Mouse (Mus musculus) skeletal muscle tissue, adult 2 months (tissue): ENCODE data around the gene Hoxb6.

Source experiments
- DNase-seq: peaks from one replicate; pipeline ENCODE4 v3.0.0-alpha.2; 2012; ENCODE audit warnings: low read depth, low spot score

Hoxb6 gene

DNA sequence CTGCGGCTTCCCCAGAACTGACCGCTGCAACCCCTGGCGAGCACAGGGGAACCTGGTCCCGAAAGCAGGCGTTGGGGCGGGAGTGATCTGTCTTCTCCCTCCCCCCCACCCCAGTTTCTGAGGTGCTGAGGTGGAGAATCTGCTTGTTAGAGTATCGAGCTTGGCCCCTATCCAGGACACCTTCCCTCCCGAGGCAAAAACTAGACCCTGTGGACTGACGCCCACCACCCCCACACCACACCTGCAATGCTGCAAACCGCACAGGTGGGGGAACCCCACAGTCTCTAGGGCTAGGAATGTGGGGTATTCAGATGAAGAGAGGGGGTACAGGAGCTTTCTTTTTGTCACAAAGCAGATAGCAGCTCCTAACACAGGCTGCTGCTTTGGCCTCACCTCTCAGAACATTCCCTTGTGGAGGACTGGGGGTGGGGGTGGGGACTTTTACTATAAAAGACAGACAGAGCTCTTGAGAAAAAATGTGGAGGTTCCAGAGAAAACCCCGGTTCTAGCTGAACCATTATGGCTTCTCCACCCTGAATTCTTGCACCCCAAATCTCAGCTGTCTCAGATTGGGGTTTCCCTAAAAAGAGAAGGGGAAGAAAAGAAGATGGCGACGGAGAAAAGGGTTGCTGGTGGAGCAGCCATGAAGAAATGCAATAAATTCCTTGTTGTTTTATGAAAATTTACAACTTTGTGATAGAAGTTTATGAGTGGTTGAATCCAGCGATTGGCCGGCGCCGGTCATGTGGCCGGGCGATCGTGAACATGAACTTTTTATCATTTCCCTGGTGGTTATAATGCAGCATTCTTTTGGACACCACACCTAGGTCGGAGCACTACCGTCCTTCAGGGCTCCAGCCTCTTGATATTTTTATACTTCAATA lies at the start of gene Hoxb6:
Gene Hoxb6, plus strand, starts transcription at position 796 of the 884 bp plus-strand sequence.
- DNase-seq, result no peak

DNA sequence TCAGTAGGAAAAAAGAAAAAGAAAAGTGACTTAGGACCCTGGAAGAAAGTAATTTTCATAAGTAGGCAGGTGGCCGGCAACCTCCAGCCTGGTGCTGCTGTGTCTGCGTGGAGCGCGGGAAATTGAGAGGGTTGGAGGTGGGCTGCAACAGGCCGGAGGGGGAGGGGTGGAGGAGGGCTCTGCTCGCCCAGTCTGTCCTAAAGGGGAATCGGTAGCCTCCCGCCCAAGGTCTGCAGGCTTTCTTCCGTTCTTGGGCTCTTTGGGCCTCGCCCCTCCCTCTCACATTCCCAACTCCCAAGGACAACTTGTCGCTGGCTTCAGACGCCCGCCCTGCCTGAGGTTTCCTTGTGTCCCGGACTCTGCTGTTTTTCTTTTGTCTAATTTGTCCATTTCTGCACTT lies 41.4 kb upstream of the Hoxb6 start:
- DNase-seq, result no peak

DNA sequence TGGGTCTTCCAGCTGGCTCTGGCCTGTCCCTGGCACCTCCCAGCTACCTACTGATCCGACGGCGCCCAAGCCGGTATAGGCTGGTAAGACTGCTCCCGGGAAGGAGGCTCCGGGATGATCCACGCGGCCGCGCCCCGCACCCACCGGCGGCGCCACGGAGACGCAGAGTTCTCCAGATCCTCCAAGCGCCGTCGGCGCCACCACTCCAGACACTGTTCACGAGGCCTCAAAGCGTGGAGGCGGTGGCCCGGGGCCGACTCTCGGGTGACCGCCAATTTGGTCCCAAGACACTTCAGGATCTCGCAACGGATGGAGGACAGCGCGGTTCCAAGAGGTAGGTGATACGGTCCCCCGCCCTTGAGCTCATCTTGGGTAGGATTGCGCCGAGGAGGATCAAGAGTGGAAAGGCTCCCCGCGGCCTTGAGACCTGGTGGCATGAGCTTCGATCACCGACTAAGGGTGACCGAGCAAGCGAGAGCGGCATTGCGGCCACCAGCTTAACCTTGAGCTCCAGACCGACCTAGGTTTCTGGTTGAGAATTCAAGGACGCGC lies 40.7 kb upstream of the Hoxb6 start:
- no peak for DNase-seq

DNA sequence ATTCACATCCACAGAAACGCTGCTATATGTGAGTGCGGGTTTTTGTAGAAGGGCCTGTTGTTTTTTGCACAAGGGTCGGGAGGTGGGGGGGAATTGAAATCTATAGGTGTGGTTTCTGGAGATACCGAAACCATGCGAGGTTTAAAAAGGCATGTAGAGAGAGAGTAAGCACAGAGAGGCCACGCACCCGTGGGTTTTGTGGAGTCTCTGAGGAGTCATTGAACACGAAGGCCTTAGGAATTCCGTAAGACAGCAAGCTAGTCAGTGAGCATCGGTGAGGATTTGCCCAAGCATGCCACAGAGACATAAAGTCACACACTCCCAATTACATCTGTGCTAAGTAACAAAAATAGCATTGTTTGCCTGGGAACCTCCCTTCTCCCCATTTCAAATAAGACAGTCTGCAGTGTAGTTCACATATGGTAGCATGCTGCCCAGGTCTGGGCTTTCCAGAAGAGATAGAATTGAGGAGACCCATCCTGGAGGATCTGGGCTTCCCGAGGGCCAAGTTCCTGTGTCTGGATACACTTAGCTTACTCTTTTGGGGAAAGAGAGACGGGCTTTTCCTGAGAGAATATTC lies 39.6 kb upstream of the Hoxb6 start:
- no peak for DNase-seq

DNA sequence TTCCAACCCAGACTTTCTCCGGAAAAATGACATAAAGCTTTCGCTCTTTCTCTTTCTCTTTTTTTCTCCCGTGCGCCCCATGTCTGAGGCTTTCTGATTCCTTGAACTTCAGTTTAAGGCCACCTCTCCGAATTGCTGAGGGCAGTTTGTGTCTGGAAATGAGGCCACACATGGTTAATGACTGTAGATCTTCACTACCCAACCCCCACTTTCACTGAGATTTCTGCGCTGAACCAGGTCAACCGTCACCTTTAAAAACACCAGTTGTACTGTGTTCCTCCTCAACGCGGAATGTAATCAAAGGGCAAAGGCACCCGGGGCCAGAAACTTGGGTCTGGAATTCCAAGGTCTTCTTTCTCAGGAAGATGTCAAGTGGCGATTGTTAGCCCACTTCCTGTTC lies 38.1 kb upstream of the Hoxb6 start:
- DNase-seq, result no peak

DNA sequence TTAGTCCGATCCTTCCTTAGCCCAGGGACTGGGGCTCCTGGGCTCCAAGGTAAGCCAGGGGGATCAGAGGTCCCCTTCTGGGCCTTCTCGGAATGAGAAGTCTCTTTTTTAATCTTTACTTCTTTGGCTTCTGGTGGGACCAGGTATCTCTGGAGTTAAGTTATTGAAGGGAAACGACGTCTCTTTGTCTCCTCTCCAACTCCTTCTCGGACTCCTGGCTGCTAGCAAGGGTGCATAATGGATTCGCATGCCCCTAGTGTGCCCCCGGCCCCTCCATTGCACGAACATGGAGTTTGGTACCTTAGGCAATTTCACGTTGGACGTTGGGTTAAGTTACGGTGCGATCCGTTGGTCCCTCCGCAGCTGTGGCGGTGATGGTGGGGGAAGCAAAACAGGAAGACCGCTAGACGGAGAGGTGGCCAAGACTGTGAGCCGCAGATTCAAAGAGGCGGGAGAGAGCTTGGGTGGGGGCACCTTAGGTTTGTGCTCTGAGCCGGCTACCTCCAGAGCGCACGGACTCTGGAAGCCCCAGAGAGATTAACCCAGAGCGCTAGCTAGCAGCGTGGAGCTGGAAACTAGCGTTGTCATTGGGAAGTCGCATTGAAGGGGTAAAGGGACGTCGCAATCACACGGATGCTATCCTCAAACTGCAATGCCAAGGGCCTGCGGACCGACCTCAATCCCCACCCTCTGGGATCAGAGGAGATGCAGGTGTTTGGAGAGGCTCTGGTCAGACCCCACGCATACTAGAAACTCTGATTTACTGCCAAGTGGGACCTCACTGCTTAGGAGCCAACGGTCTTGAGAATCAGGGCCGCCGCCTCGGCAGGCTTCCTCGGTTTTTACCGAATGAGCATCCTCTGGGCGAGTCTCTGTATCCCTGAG lies 36.9 kb upstream of the Hoxb6 start:
- DNase-seq, result no peak

DNA sequence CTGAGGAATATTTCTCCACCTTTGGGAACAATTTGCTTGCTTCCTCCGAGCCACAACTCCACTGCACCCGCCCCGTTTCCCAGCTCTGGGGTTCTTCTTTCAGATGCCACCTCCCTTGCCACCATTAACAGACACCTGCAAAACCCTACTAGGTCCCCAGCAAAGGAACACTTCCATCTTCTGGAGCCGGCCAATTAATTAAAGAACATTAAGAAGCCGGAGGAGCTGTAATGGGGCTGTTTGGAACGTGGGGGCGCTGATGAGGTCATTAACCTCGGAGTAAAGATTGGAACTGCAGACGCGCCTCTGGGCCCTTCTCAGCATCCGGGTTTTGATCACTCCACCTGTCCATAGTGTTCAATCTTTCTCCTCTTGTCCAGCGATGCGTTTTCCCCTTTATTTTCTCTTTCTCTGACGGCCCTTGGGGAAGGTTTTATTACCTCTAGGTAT lies 36.3 kb upstream of the Hoxb6 start:
- no peak for DNase-seq

DNA sequence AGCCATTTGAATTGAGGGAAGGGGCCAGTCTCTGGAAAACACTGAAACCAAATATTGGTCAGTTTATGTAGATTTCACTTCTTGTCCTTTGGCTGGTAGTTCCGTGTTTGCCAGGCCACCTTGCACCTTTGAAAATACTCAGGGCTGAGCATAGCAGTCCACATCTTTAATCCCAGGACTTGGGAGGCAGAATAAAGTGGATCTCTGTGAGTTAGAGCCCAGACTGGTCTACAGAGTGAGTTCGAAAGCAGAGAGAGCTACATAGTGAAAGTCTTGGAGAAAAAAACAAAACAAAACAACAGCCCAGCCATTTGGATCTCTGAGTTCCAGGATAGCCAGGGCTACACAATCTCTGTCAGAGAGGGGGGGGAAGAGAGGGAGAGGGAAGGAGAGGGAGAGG lies 35.1 kb upstream of the Hoxb6 start:
- DNase-seq, result no peak

DNA sequence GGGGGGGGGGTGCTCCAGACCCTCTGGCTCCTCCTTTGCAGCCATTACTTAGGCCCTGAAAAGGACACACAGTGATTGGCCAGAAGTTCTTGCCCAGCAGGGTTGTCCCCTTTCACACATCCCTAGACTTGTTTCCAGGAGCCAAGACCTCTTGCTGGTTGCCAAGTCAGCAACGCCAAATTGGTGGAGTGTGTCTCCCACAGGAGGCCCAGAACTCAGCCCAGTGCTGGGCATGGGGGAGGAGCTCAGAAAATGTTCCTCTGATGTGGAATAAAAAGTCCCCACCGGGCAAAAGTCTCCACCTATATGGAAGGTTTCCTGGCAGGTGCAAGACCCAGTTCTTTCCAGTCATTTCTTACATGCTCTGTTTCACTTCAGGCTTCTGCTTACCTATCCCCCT lies 33.2 kb upstream of the Hoxb6 start:
- DNase-seq, result no peak

DNA sequence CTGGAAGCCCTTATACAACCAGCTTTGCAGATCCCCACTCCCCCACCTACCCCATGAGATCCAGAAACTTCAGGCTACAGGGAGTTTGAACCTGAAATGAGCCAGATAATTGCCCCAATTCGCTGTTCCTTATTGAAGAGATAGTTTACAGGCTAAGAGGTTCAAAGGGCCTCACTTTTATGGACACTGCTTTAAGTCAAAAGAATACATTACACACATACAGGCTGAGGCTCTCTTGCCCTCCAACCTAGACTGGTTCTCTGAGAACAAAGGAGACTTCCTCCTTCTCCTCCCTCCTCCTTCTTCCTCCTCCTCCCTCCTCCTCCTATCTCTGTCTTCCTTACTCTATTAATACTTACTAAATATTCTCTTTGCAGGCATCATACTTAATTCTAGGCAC lies 32.8 kb upstream of the Hoxb6 start:
- DNase-seq, result no peak

DNA sequence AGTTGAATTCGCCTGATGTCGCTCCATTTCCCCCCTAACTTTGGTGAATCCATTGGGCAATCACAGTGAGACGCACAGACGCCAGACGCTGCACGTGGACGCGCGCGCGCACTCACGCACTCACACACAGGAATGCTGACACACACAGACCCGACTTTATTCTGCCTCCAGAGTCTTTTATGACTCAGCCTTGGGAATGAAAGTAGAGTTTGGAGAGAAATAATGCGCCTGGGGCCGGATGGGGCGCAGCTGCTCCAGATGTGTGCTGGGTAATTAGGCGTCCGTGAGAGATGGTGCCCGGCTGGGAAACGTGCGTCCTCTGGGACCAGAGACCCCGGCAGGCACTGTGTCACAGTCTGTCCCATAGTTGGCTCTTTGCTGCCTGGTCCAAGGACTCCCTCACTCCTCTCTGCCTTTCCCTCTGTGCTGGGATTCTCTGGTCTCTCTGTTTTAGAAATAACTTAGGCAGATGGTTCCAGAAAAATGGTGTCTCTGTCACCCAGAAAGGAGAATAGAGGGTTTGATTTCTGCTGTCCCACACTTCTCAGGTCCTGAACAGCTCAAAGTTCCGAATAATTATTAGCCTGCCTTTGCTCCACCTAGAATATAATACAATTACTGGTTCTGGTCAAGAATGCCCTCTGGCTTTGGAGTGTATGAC lies 31.8 kb upstream of the Hoxb6 start:
- no peak for DNase-seq

DNA sequence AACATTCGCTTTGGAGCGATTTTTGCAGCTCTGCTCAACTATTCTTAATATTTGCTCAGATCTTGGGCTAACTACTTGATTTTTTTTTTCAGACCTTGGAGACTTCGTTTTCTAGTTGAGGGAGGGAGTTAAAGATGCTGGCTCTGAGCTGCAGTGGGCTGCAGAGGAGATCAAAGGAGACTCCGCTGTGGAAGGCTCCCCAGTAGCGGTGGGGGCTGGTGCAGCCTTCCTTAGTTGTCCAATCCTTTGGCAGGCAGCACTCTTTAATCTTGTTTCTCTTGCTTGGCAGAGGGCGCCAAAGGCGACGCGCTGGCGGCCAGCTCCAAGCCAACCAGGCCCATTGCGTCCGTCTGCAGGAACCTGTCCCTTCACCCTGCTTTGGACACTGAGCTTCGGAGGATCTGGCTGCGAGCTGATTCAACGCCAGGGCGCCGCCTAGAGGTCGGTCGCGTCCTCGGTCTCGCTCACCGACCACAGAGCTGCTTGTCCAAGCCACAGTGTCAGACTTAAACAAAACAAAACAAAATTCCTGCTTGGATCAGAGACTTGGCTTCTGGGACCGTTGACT lies 30.9 kb upstream of the Hoxb6 start:
- DNase-seq, result no peak

DNA sequence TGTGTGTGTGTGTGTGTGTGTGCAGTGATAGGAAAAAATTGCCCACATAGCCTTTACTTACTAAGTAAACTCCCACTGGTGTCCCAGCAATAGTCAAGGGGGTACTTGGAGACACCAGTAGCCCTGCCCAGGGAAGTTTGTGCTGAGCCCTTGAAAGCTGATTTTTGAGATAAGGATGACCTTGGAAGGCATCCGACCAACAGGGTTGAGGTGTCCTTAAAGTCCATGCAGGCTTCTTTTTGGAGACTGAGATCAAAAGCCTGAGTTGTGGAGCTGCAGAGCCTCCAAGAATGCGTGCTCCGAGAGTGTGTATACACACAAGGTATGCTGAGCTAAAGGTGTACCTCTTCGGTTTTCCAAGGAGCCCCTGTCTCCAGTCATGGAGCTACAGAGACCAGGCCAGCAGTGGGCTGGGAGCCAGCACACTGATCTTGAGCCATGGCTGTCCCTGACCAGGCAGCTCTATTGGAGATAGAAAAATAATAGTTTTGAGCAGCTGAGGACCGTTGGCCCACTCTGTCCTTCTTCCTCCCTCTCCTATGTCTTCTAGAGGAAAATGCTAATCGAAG lies 29.9 kb upstream of the Hoxb6 start:
- DNase-seq, result no peak

DNA sequence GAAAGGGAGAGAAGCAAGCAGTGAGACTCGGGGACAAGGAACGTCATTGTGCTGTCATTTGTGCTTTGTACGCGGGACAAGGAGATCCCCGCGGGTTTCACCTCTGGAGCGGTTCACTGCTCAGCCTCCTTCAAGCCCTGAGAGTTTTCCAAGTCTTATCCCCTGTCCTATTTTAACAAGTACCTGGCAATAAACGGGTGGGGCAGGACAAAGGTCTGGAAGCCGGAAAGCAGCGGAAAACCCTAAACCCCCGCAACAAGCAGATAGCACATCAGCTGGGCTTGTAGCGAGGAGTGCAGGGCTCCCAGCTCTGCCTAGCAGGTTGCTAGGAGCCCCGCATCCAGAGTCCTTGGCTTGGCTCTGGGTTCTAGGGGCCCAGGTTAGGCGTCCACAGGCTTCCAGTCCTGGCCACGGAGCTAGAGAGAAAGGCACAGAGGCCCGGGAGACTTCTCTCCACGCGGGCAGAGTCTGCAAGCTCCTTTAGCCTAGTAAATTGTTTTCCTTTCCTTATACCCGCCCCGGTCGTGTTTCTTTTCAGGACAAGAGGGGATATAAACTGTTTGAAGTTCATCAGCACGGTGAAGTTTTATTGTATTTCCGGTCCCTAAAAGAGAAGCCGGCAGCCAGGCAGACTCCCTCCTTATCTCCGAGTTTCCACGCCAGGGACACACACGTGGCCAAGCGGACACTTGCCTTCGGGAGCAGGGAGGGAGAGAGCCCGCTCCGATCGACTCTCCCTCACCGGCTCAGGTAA lies 28.5 kb upstream of the Hoxb6 start:
- no peak for DNase-seq

DNA sequence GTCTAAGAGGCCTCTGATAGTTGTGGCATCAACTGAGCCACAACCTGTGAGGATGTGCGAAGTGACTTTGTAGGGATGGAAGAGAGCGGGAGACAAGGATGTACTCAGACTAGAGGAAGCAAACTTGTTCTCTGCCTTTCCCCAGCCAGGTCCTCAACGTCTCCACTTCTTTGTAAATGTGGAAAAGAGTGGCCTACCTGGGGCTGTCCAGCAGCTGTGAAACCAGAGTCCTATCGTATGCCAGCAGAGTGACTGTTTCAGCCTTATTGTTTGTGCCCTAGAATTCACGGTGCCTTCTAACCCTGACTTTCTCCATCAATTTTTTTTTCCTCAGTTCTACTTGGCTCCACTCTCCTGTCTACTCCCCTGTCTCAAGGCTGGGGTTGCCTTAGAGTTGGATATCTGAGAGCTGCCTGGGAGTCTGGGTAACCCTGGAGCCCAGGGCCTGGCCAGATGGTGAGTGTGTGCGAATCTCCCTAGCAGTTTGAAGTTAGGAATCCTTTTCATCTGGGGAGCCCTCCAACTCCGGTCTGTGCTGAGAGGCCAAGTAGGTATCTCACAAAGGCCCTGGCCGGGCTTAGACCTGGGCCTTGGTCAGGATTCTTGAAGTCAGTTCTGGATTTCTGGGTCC lies 27.8 kb upstream of the Hoxb6 start:
- DNase-seq, result no peak

DNA sequence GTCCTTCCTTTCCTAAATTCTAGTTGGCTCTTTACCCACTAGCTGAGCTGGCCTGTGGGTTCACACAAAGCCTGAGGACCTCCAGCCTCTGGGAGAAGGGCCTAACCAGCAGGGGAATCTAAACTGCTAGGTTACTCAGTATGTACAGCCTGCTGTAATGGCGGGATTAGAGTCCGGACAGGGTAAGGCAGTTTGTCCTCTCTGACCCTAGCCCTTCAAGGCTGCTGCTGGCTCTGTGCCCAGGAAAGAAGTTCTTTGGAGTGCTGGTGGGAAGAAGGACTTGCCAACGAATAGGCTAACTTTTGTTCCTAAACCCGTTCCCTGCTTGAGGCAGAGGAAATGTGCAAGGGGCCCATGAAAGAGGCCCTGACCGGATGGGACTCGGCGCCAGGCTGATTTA lies 26.3 kb upstream of the Hoxb6 start:
- no peak for DNase-seq

DNA sequence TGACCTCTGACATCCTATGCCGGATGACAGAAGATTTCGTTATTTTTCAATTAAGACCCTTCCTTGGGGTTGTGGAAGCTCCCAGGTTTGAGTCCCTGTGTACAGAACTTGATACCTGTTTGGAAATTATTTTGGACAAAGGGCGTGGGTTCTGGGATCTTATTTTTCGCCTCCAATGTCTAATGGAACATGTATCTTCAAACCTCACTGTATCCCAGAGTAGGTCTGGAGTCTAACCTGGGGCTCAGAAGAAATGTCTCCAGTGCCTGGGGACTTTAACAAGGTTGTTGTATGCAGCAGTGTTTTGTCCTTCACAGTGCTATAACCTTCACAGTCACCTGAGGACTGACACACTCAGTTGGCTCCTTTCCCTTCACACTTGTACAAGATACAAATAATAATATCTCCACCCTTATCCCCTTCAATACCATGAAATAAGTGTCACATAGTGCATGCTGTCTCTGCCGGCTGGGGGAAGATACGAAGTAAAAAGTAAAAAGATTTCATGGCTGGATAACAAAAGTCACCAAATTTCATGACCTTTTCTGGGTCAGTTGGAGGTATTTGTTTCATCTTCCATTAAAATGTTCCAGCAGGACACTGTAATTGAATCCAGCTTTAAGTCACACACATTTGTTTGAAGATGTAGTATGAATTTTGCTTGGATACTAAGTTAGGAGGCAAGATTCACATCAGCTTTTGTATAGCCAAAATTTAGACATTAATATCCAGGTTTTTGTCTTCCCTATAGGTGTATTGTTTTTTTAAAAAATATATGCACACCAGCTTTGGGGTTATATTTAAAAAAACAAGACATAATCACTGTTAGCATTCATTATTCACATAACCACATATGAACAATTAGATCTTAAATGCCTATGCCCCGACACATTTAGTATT lies 25.0 kb upstream of the Hoxb6 start:
- DNase-seq, result no peak

DNA sequence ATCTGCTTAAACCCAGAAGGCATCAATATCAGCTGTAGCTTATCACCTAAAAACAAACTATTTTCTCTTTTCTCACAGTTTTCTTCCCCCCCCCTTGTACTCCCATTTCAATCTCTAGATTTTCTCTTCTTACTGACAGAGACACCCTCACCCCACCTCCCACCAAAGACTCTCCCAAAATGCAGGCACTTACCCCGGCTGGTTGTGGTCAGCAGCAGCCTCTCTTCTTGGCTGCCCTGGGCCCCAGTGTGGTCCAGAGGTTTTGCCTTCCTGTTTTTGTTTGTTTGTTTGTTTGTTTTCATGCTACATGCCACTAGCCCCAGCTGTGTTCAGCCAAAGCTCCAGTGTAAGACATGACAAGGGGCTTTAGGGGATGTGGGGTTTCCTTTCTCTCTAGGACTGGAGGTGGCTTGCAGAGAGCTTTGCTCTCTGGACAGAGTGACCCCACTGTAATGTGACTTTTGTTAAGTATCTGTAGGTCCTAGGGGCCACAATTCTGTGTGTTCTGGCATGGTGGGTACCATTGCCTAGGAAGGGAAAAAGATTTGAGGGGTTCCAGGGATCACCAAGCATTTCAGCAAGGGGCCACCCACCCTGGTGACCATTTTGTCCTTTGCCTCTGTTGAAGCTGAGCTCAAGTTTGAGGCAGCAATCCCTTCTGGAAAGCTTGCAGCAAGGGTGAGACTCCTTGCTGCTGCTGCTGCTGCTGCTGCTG lies 24.1 kb upstream of the Hoxb6 start:
- DNase-seq, result no peak
